8 mouse cellular contexts compared by ENCODE assay signal in the genomic region with DNA sequence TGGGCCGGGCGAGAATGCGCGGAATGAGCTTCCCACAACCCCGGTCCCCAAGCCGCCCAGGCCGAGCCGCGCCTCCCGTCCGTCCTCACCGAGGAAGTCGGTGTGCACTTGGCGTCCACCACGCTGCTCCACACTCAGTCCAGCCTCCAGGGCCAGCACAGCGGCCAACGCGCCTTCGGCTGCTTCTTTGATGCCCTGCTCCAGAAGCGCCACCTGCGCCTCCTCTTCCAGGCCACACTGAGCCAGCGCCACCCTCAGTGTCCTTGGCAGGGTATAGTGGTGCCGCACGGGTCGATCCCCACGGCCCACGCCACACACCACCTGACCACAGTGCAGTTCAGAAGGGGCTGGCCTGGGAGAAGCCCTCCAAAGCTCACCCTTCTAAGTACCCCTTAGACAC. TPM values are rescaled to one million over a fixed set of nuclear protein-coding genes. Genes with fewer than 3 reads are reported as not detected.
DNase-seq lines count a peak whose midpoint lies in the region; ATAC-seq and TF ChIP-seq lines count a peak whose summit lies in the region.

No protein-coding gene starts in this region.

- no peak for TF ChIP-seq CTCF in liver, adult 2 months (IDR thresholded peaks at IDR 0.05; ENCODE audit: low read depth, low read length)
- TF ChIP-seq CTCF in cortical plate, adult 2 months (IDR thresholded peaks at IDR 0.05; ENCODE audit: extremely low read depth, insufficient read depth, low read length), result no peak

- H3K4me3 ChIP-seq in liver, adult 2 months (ENCODE audit: insufficient read depth, low read depth, low read length), result peak overlapping the region; percentile 68
- peak overlapping the region; percentile 39 for H3K4me3 ChIP-seq in cortical plate, adult 2 months (ENCODE audit: insufficient read depth, low read length)
- H3K4me3 ChIP-seq in hindbrain, embryonic 15.5 days, result peak overlapping the region; percentile 43
- peak overlapping the region; percentile 45 for H3K4me3 ChIP-seq in midbrain, embryonic 15.5 days

- TF ChIP-seq POLR2A in liver, adult 2 months (IDR thresholded peaks at IDR 0.05; ENCODE audit: extremely low read depth, insufficient read depth, low read length), result no peak
- TF ChIP-seq POLR2A in cortical plate, adult 2 months (IDR thresholded peaks at IDR 0.05; ENCODE audit: extremely low read depth, insufficient read depth, low read length), result no peak

- DNase-seq in liver, adult 2 months (ENCODE audit: extremely low read depth, low read depth, low spot score), result no peak
- DNase-seq in liver, result no peak
- no peak for DNase-seq in right cerebral cortex, postnatal 14 days
- no peak for DNase-seq in urinary bladder, adult 2 months (ENCODE audit: low spot score)
- no peak for DNase-seq in urinary bladder, postnatal 4 days (ENCODE audit: low spot score in 2 of 2)

- no peaks in the 10 kb centered on the region for H3K27me3 ChIP-seq in liver, adult 2 months (ENCODE audit: control insufficient read depth, insufficient read depth, low read length)
- H3K27me3 ChIP-seq in hindbrain, embryonic 15.5 days, result no peaks in the 10 kb centered on the region
- no peaks in the 10 kb centered on the region for H3K27me3 ChIP-seq in midbrain, embryonic 15.5 days (replicated peaks)

- 2% methylated on average over 27 of the region's 27 CpGs for WGBS in liver, adult 2 months
- WGBS in hindbrain, embryonic 15.5 days, result 4% methylated on average over 27 of the region's 27 CpGs
- 3% methylated on average over 27 of the region's 27 CpGs for WGBS in midbrain, embryonic 15.5 days

- peaks cover 3% of the 10 kb centered on the region for H3K4me1 ChIP-seq in liver, adult 2 months (ENCODE audit: control insufficient read depth, insufficient read depth, low read length)
- no peaks in the 10 kb centered on the region for H3K4me1 ChIP-seq in cortical plate, adult 2 months (ENCODE audit: control insufficient read depth, insufficient read depth, low read length)
- H3K4me1 ChIP-seq in hindbrain, embryonic 15.5 days (replicated peaks), result peaks cover 11% of the 10 kb centered on the region
- peaks cover 8% of the 10 kb centered on the region for H3K4me1 ChIP-seq in midbrain, embryonic 15.5 days

- no peaks in the 10 kb centered on the region for H3K9me3 ChIP-seq in hindbrain, embryonic 15.5 days
- no peaks in the 10 kb centered on the region for H3K9me3 ChIP-seq in midbrain, embryonic 15.5 days

- peak overlapping the region; percentile 83 for H3K4me2 ChIP-seq in hindbrain, embryonic 15.5 days
- peak overlapping the region; percentile 77 for H3K4me2 ChIP-seq in midbrain, embryonic 15.5 days

- ATAC-seq in hindbrain, embryonic 15.5 days (ENCODE audit: low FRiP score, low read depth), result peak; percentile 65
- ATAC-seq in midbrain, embryonic 15.5 days (replicated peaks), result peak; percentile 63

- H3K36me3 ChIP-seq in liver, adult 2 months (ENCODE audit: control insufficient read depth, insufficient read depth, low read length), result no peaks in the 10 kb centered on the region
- H3K36me3 ChIP-seq in hindbrain, embryonic 15.5 days, result no peaks in the 10 kb centered on the region
- H3K36me3 ChIP-seq in midbrain, embryonic 15.5 days (replicated peaks), result no peaks in the 10 kb centered on the region

- H3K79me2 ChIP-seq in liver, adult 2 months (ENCODE audit: control insufficient read depth, insufficient read depth, low read length), result no peaks in the 10 kb centered on the region

- peak overlapping the region; percentile 80 for H3K9ac ChIP-seq in liver, adult 2 months (ENCODE audit: low read depth, low read length)
- peak overlapping the region; percentile 64 for H3K9ac ChIP-seq in hindbrain, embryonic 15.5 days
- H3K9ac ChIP-seq in midbrain, embryonic 15.5 days, result peak overlapping the region; percentile 70

- peak overlapping the region; percentile 53 for H3K27ac ChIP-seq in liver, adult 2 months (replicated peaks; ENCODE audit: insufficient read depth, low read depth, low read length)
- H3K27ac ChIP-seq in cortical plate, adult 2 months (ENCODE audit: insufficient read depth, low read length), result peak overlapping the region; percentile 76
- peak overlapping the region; percentile 93 for H3K27ac ChIP-seq in hindbrain, embryonic 15.5 days (replicated peaks)
- H3K27ac ChIP-seq in midbrain, embryonic 15.5 days, result peak overlapping the region; percentile 92

RNA-seq across cellular contexts. Expression of gene Carns1, which starts 5.5 kb away (rescaled TPM):
- total RNA-seq in liver, adult 2 months (2014; rRNA removed), result 0.40 and 0.65 TPM in 2 replicates
- polyA plus RNA-seq in liver, adult 2 months (2012; rRNA removed), result 1.8 and 1.9 TPM in 2 replicates
- 13.4 and 21.4 TPM in 2 replicates for polyA plus RNA-seq in cortical plate, adult 2 months (2012; rRNA removed)
- 5.6 and 6.1 TPM in 2 replicates for polyA plus RNA-seq in hindbrain, embryonic 15.5 days (2015; fragmentation: Nextera tagmentation; extraction: Ambion mirVana)
- polyA plus RNA-seq in midbrain, embryonic 15.5 days (2015; fragmentation: Nextera tagmentation; extraction: Ambion mirVana), result 5.9 and 6.9 TPM in 2 replicates
- polyA plus RNA-seq in urinary bladder, adult 2 months (2012; rRNA removed), result 18.7 and 21.7 TPM in 2 replicates

RNA-seq across cellular contexts. Expression of gene Rps6kb2, which starts 6.7 kb away (rescaled TPM):
- total RNA-seq in liver, adult 2 months (2014; rRNA removed), result 7.2 and 7.4 TPM in 2 replicates
- 28.3 and 31.6 TPM in 2 replicates for polyA plus RNA-seq in liver, adult 2 months (2012; rRNA removed)
- polyA plus RNA-seq in cortical plate, adult 2 months (2012; rRNA removed), result 79.5 and 91.7 TPM in 2 replicates
- 47.8 and 56.7 TPM in 2 replicates for polyA plus RNA-seq in hindbrain, embryonic 15.5 days (2015; fragmentation: Nextera tagmentation; extraction: Ambion mirVana)
- 60.1 and 60.7 TPM in 2 replicates for polyA plus RNA-seq in midbrain, embryonic 15.5 days (2015; fragmentation: Nextera tagmentation; extraction: Ambion mirVana)
- polyA plus RNA-seq in urinary bladder, adult 2 months (2012; rRNA removed), result 42.6 and 51.9 TPM in 2 replicates

RNA-seq across cellular contexts. Expression of gene Ptprcap, which starts 16.4 kb away (rescaled TPM):
- total RNA-seq in liver, adult 2 months (2014; rRNA removed), result 1.7 and 4.1 TPM in 2 replicates
- 6.9 and 8.2 TPM in 2 replicates for polyA plus RNA-seq in liver, adult 2 months (2012; rRNA removed)
- polyA plus RNA-seq in cortical plate, adult 2 months (2012; rRNA removed), result 1.3 and 1.6 TPM in 2 replicates
- 0.26 and 0.83 TPM in 2 replicates for polyA plus RNA-seq in hindbrain, embryonic 15.5 days (2015; fragmentation: Nextera tagmentation; extraction: Ambion mirVana)
- 0.26 and 0.96 TPM in 2 replicates for polyA plus RNA-seq in midbrain, embryonic 15.5 days (2015; fragmentation: Nextera tagmentation; extraction: Ambion mirVana)
- polyA plus RNA-seq in urinary bladder, adult 2 months (2012; rRNA removed), result 4.2 and 4.4 TPM in 2 replicates

RNA-seq across cellular contexts. Expression of gene Tbc1d10c, which starts 21.3 kb away (rescaled TPM):
- total RNA-seq in liver, adult 2 months (2014; rRNA removed), result 0.46 and 1.4 TPM in 2 replicates
- polyA plus RNA-seq in liver, adult 2 months (2012; rRNA removed), result 1.7 and 2.2 TPM in 2 replicates
- 2.2 and 2.4 TPM in 2 replicates for polyA plus RNA-seq in cortical plate, adult 2 months (2012; rRNA removed)
- polyA plus RNA-seq in hindbrain, embryonic 15.5 days (2015; fragmentation: Nextera tagmentation; extraction: Ambion mirVana), result 0.98 and 1.5 TPM in 2 replicates
- 0.38 and 0.93 TPM in 2 replicates for polyA plus RNA-seq in midbrain, embryonic 15.5 days (2015; fragmentation: Nextera tagmentation; extraction: Ambion mirVana)
- polyA plus RNA-seq in urinary bladder, adult 2 months (2012; rRNA removed), result 2.9 and 3.9 TPM in 2 replicates

RNA-seq across cellular contexts. Expression of gene Coro1b, which starts 21.4 kb away (rescaled TPM):
- total RNA-seq in liver, adult 2 months (2014; rRNA removed), result 66.1 and 72.6 TPM in 2 replicates
- 109 and 114 TPM in 2 replicates for polyA plus RNA-seq in liver, adult 2 months (2012; rRNA removed)
- 207 and 236 TPM in 2 replicates for polyA plus RNA-seq in cortical plate, adult 2 months (2012; rRNA removed)
- 119 and 121 TPM in 2 replicates for polyA plus RNA-seq in hindbrain, embryonic 15.5 days (2015; fragmentation: Nextera tagmentation; extraction: Ambion mirVana)
- polyA plus RNA-seq in midbrain, embryonic 15.5 days (2015; fragmentation: Nextera tagmentation; extraction: Ambion mirVana), result 127 and 139 TPM in 2 replicates
- polyA plus RNA-seq in urinary bladder, adult 2 months (2012; rRNA removed), result 243 and 277 TPM in 2 replicates
